Mouse (Mus musculus) ES-E14 (cell line): ENCODE results near the gene Slc5a5.

Experiments
- CHD2 ChIP-seq: IDR thresholded peaks from 2 replicates; pipeline ENCODE4 v1.6.1; 2014; ENCODE audit warnings: mild to moderate bottlenecking, low read depth, low read length, inconsistent platforms
- HCFC1 ChIP-seq: IDR thresholded peaks from 2 replicates; pipeline ENCODE4 v1.6.1; 2012; ENCODE audit warnings: low read length, inconsistent platforms, borderline replicate concordance; ENCODE audit not compliant: insufficient read depth

DNA sequence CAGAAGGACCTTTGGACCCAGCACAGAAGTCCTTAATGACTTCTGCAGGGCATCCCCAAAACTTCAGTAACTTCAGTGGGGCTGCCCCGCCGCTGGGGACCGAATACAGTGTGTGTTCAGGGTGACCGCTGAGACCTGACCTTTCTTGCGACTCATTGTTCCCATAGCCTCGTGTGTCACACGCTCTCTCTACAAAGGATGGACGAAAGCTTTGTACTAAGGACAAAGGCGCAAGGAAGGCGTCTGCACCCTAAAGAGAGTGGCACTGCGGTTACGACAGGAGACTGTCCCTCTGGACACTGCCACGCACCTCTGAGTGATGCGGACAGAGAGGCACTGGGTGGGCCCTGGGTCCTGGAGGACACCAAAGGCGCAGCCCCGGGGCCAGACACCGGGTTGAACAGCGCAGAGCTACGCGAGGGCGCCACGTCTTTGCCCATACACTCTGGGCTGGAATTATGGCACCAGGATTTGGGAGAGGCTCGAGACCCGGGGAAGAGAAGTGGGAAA lies 27.8 kb downstream of the Slc5a5 start:
- TF ChIP-seq CHD2, result no peak
- TF ChIP-seq HCFC1, result no peak
